Mouse (Mus musculus) forebrain, embryonic 12.5 days (tissue): ENCODE data around the gene Setd6. TPM values are rescaled to one million over a fixed set of nuclear protein-coding genes. Genes with fewer than 3 reads are reported as not detected.

Source experiments
- ATAC-seq: fragments of 200-750 bp; cut with Nextera tagmentation; 2 replicates; pipeline ENCODE4 v1.8.0; 2017; ENCODE audit warnings: moderate TSS enrichment; ENCODE audit not compliant: low FRiP score
- H3K27ac ChIP-seq: fragments of 300-500 bp; sonication (generic); 2 replicates; pipeline ENCODE4 v1.5.1; 2016; ENCODE audit warnings: mild to moderate bottlenecking
- H3K27me3 ChIP-seq: fragments of 300-500 bp; sonication (generic); 2 replicates; pipeline ENCODE4 v1.6.1; 2016; ENCODE audit warnings: mild to moderate bottlenecking
- H3K36me3 ChIP-seq: fragments of 300-500 bp; sonication (generic); replicated peaks from 2 replicates; pipeline ENCODE4 v1.6.1; 2016; ENCODE audit warnings: mild to moderate bottlenecking
- H3K4me1 ChIP-seq: fragments of 300-500 bp; sonication (generic); 2 replicates; pipeline ENCODE4 v1.6.1; 2016
- H3K4me2 ChIP-seq: fragments of 300-500 bp; sonication (generic); 2 replicates; pipeline ENCODE4 v1.6.1; 2016; ENCODE audit warnings: mild to moderate bottlenecking, moderate library complexity
- H3K4me3 ChIP-seq: fragments of 300-500 bp; sonication (generic); replicated peaks from 2 replicates; pipeline ENCODE4 v1.5.1; 2016; ENCODE audit warnings: mild to moderate bottlenecking
- H3K9ac ChIP-seq: fragments of 300-500 bp; sonication (generic); 2 replicates; pipeline ENCODE4 v1.6.1; 2016; ENCODE audit warnings: mild to moderate bottlenecking
- H3K9me3 ChIP-seq: fragments of 300-500 bp; sonication (generic); 2 replicates; pipeline ENCODE4 v1.6.1; 2016
- WGBS: fragments of 180-500 bp; shearing (Covaris S2); methylation state at CpG from one replicate; pipeline ENCODE4 v1.1.7; 2016; 5-methylcytosine and 5-hydroxymethylcytosine counted together
- polyA plus RNA-seq: library from polyadenylated mRNA; unstranded; fragments of >200 nt; fragmentation: Nextera tagmentation; extraction: Ambion mirVana; gene quantifications from 2 replicates; pipeline ENCODE4 v1.2.1, GENCODE M21; 2016

Setd6 gene
- polyA plus RNA-seq = 26.2 and 33.0 TPM in 2 replicates

DNA sequence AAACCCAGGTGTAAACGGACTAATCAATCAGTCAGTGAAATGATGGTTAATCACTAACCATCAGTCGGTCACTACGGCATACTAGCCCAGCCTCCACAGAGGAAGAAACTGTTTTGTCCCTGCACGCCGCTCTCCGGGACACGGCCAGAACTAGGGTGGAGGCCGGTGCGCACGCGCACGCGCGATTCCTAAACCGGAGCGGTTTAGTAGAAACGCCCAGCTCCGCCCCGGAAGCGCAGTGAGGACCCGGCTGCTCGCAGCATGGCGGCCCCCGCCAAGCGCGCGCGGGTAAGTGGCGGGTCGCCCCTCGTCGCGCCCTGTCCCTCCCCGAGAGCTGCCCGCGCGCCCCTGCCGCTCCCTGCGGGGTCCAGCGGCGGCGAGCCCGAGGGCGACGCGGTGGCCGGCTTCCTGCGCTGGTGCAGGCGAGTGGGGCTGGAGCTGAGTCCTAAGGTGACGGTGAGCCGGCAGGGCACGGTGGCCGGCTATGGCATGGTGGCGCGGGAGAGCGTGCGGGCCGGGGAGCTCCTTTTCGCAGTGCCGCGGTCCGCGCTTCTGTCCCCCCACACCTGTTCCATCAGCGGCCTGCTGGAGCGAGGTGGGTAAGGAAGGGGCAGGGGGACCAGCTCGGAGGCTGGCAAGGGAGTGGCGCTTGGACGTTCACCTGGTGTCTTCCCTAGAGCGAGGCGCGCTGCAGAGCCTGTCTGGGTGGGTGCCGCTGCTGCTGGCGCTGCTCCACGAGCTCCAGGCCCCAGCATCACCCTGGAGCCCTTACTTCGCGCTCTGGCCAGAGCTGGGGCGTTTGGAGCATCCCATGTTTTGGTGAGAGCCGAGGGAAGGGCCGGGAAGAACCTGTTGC is at the start of gene Setd6:
Gene Setd6, plus strand, starts transcription at position 206 of the 856 bp plus-strand sequence.
- under 1% methylated on average over 69 of the region's 79 CpGs for WGBS
- H3K4me3 ChIP-seq = peak within 1 kb of the TSS; percentile 83
- H3K36me3 ChIP-seq = peaks cover 36% of the 10 kb centered on the region

DNA sequence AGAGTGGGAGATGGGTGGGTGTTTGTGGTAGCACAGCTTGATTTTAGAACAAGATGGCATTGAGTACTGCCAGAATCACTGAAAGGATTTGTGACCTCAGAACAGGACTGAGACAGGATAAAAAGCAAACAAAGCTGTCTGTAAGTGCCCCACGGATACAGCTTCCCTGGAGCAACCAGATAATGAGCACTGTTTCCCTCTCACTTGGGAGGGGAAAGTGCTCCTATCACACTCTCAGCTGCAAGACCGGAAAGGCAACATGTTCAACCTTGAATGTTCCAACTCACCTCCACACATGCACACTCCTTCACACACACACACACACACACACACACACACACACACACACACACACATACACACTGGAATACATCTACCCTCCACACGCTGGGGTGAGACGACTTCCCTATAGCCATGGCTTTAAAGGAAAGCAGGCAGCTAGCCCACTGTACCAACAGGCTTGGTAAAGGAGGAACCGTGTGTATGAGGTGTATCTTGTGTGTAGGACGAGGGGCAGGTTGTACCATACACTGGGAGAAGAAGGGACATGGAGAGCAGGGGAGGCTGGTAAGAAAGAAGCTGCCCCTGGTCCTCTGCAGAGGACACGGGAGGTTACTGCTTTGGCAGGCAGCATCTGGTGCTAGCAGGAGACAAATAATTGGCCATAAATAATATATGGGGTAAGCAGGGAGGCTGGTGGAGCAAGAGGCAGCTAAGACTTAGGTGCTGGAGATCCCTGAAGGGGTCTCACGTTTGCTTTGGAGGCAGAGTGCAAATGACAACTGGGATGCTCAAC is 47.3 kb upstream of the Setd6 start:
- Histone ChIP-seq H3K4me1 (peaks cover 7% of the 10 kb centered on the region), H3K27ac (0 out of 2 replicates have a peak overlapping the region, but pooled peaks have one; percentile 31), H3K27me3 (peaks cover 9% of the 10 kb centered on the region; the same call in 1 of the 2 replicates), H3K9me3 (no peaks in the 10 kb centered on the region), H3K9ac (no peak overlapping the region), H3K4me2 (no peak overlapping the region), H3K4me3 (no peak overlapping the region), H3K36me3 (no peaks in the 10 kb centered on the region)
- WGBS = 55% methylated on average over 8 of the region's 8 CpGs
- no peak for ATAC-seq

More for the DNA sequence above, at the start of gene Setd6:
- H3K27ac ChIP-seq = peak within 1 kb of the TSS; percentile 68; the same call in 1 of the 2 replicates
- peaks cover 22% of the 10 kb centered on the region for H3K4me1 ChIP-seq
- H3K9ac ChIP-seq = peak within 1 kb of the TSS; percentile 87
- ATAC-seq = peak; percentile 91
- H3K4me2 ChIP-seq = peak within 1 kb of the TSS; percentile 94
- H3K27me3 ChIP-seq = no peaks in the 10 kb centered on the region
- H3K9me3 ChIP-seq = no peaks in the 10 kb centered on the region

DNA sequence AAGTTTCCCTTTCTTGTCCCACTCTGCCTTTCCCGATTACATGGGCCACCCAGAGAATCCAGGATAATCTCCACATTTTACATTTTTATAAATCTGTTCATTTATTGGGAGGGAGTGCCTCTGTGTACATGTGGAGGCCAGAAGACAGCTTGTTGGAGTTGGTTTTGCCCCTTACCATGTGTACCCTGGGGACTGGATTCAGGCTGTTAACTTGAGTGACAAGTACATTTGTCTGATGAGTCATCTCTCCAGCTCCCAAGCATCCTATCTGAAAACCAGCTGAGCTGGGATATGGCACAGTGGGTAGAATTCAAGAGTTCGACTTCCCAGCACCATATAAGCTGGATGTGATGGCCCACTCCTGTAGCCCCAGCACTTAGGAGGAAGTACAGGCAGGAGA is 45.7 kb upstream of the Setd6 start:
- Histone ChIP-seq H3K36me3 (no peaks in the 10 kb centered on the region), H3K9ac (no peak overlapping the region), H3K4me3 (no peak overlapping the region), H3K4me2 (no peak overlapping the region), H3K4me1 (peaks cover 12% of the 10 kb centered on the region), H3K9me3 (no peaks in the 10 kb centered on the region), H3K27me3 (peaks cover 19% of the 10 kb centered on the region; the same call in 1 of the 2 replicates), H3K27ac (no peak overlapping the region)
- no peak for ATAC-seq
- WGBS = 90% methylated on average over 2 of the region's 2 CpGs

DNA sequence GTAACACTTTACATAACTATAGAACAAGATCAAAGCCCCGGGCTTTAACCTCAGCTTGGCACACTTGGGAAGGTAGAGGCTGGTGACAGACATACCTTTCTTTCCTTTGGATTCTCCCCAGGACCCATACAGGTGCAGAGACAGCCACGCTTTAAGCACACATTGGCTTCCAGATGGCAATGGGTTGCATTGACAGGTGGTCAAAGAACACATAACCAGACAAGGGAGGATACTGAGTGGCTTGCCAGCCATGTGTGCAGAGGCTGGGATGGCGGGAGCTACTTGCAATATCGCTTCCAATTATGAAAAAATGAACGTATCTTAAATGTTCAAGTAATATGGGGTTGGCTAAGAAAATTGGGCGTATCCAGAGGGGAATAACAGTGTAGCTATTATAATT is 43.8 kb upstream of the Setd6 start:
- no peaks in the 10 kb centered on the region for H3K36me3 ChIP-seq
- WGBS = 85% methylated on average over 6 of the region's 6 CpGs

DNA sequence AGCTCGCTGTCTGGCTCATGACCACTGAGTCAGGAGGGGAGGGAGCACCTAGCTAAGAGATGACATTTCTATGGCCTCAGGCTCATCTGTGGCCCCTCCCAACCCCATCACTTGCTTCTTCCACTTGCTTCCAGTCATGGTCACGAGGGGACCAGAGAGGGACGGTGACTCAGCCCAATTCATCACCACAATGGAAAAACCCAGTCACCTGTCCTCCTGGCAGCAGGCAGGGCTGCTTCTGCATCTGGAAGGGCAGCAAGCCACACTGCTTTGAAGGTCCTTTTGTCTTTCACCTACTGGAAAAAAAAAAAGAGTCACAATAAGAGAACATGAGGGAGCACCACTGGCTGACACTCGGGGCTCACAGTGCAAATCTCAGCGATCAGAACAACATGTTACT is 42.9 kb upstream of the Setd6 start:
- WGBS = 76% methylated on average over 5 of the region's 5 CpGs
- ATAC-seq = no peak
- H3K27me3 ChIP-seq = peaks cover 47% of the 10 kb centered on the region
- no peak overlapping the region for H3K4me3 ChIP-seq
- H3K9me3 ChIP-seq = no peaks in the 10 kb centered on the region
- H3K27ac ChIP-seq = no peak overlapping the region
- H3K9ac ChIP-seq = no peak overlapping the region
- peaks cover 18% of the 10 kb centered on the region for H3K4me1 ChIP-seq
- no peaks in the 10 kb centered on the region for H3K36me3 ChIP-seq
- no peak overlapping the region for H3K4me2 ChIP-seq

More for the DNA sequence above, 43.8 kb upstream of the Setd6 start:
- Histone ChIP-seq H3K4me2 (no peak overlapping the region), H3K9me3 (no peaks in the 10 kb centered on the region), H3K27ac (no peak overlapping the region), H3K9ac (no peak overlapping the region), H3K4me3 (no peak overlapping the region), H3K27me3 (peaks cover 37% of the 10 kb centered on the region), H3K4me1 (peaks cover 13% of the 10 kb centered on the region)
- ATAC-seq = no peak

DNA sequence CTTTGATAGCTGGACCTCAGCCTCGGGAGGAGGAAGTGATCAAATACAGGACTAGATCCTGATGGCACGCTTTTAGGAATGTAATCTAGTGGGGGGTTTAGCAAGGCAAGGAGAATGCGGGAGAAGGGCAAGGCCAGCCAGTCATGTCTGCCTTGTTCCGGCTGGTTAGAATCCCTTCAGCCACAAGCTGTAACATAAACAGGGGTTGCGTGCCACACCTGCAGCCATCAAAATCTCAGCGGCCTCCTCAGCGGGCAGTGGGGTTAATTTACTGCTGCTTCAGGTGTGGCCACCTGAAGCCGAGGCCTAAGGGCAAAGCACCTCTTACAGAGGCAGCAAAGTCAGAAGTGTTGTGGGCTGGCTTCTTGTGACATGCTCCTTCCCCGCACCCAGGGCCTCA is 39.0 kb upstream of the Setd6 start, which contains the start of gene Ndrg4:
Gene Ndrg4, plus strand, starts transcription at position 350 of the 400 bp plus-strand sequence.
- peak within 1 kb of the TSS; percentile 60 for H3K4me3 ChIP-seq

DNA sequence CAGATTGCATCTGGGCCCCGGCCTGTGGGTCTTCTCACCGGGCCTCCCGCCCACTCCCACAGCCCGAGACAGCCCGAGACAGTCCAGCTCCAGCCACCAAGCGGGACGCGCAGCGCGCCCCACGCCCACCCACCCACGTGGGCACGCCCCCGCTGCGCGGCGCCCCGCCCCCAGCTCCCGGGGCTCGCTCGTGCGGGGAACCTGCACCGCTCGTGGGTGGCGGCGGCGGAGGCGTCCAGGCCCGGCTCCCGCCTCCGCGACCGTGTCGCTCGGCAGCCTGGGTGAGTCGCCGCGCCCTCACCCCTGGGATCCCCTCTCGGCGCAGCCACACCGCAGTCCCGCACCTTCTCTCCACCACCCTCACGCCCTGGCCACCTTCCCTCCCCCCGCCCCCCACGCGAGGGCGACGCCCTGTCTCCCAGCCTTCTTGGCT is 38.1 kb upstream of the Setd6 start:
- peak overlapping the region; percentile 60 for H3K4me3 ChIP-seq
- peak overlapping the region; percentile 68 for H3K9ac ChIP-seq
- H3K27ac ChIP-seq = no peak overlapping the region
- peak; percentile 52 for ATAC-seq
- peaks cover 21% of the 10 kb centered on the region for H3K4me1 ChIP-seq
- WGBS = under 1% methylated on average over 43 of the region's 48 CpGs
- H3K36me3 ChIP-seq = no peaks in the 10 kb centered on the region
- H3K27me3 ChIP-seq = peaks cover 85% of the 10 kb centered on the region
- peak overlapping the region; percentile 94 for H3K4me2 ChIP-seq
- H3K9me3 ChIP-seq = no peaks in the 10 kb centered on the region

More for the DNA sequence above, 39.0 kb upstream of the Setd6 start, which contains the start of gene Ndrg4:
- WGBS = 53% methylated on average over 9 of the region's 9 CpGs
- H3K27me3 ChIP-seq = peaks cover 83% of the 10 kb centered on the region
- ATAC-seq = no peak
- H3K27ac ChIP-seq = no peak within 1 kb of the TSS
- H3K9ac ChIP-seq = peak within 1 kb of the TSS; percentile 68
- H3K36me3 ChIP-seq = no peaks in the 10 kb centered on the region
- H3K4me2 ChIP-seq = peak within 1 kb of the TSS; percentile 94
- no peaks in the 10 kb centered on the region for H3K9me3 ChIP-seq
- H3K4me1 ChIP-seq = peaks cover 21% of the 10 kb centered on the region

DNA sequence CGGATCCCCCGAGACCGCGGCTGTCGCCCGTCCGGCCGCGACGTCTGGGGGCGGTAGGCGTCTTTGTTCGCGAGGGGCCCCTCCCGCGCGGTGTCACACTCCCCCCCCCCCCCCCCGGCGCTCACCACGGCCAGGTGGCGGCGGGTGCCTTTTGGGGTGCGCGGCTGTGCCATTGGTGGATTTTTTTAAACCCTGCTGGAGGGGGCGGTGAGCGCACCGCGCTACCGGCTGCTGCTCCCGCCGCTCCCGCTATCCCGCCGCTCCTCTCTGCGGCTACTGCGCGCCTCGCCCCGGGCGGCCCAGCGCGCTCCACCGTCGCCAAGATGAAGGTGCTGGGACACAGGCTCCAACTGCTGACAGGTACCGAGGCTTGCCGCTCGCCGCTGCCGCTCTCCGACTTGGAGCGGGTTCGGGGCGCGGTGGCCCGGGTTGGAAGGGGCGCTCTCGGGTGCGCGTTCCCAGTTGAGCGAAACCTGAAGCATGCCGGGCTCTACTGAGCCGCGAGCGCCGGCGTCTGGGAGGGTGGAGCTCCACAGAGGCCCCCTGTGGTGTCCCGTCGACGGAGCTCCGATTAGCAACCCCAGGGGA is 37.6 kb upstream of the Setd6 start:
- peaks cover 21% of the 10 kb centered on the region for H3K4me1 ChIP-seq
- no peaks in the 10 kb centered on the region for H3K9me3 ChIP-seq
- peaks cover 82% of the 10 kb centered on the region for H3K27me3 ChIP-seq
- peak overlapping the region; percentile 60 for H3K4me3 ChIP-seq
- WGBS = under 1% methylated on average over 62 of the region's 70 CpGs
- peak; percentile 76 for ATAC-seq
- peak overlapping the region; percentile 94 for H3K4me2 ChIP-seq
- no peaks in the 10 kb centered on the region for H3K36me3 ChIP-seq
- H3K27ac ChIP-seq = no peak overlapping the region
- H3K9ac ChIP-seq = peak overlapping the region; percentile 68

DNA sequence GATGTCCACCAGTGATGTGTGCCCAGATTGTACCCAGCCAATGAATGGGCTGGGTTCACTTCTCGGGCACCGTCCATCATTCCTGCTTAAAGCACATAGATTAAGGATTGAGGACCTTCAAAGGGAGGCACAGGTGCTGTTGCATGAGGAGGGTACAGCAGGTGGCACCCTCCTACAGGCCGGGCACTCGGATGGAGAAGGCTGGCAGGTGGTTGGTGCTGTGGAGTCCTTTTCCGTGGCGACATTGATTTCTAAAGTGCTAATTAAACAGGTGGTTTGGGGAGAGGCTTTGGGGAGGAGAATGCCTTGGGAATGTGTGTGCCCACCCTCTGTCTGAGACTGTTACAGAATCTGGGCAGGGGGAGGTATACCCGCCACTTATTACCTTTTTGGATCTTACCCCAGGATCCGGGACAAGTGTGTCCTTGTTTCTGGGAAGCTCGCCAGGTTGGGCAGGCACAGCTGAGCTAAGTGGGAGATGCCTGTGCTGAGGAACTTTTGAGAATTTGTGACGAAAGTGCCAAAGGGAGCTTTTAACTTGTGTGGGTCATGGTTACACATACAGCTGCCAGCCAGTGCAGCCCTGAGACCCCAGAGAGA is 27.5 kb upstream of the Setd6 start:
- WGBS = 73% methylated on average over 10 of the region's 10 CpGs
- Histone ChIP-seq H3K4me1 (no peaks in the 10 kb centered on the region), H3K4me3 (no peak overlapping the region), H3K27ac (no peak overlapping the region), H3K9me3 (no peaks in the 10 kb centered on the region), H3K9ac (no peak overlapping the region), H3K36me3 (no peaks in the 10 kb centered on the region), H3K4me2 (no peak overlapping the region), H3K27me3 (peaks cover 19% of the 10 kb centered on the region)
- no peak for ATAC-seq

DNA sequence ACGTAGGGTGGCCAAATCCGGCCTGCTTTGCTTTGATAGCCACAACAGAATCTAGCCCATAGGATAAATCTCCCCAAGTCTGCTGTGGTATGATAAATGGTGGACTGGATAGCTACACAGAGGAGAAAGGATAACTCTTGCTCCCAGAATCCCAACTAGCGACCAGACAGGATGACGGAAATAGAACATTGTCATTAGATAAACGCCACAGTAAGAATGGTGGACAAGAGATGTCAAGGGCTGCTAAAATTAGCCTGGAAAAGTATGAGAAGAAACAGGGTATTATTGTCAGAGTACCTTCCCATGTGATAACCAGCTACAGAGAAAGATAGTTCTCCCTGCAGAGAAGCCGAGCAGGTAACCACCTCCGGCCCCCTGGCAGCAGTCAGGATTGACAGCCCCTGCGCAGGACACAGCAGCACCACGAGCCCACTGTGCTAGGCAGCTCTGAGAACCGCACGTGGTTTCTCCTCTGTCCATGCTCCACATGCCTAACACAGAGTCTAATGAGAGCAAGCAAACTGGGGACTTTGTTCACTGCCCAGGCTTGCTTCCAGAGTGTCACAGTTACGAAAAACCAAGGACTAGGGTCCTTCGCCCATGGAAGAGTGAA is 24.6 kb upstream of the Setd6 start:
- Histone ChIP-seq H3K27ac (no peak overlapping the region), H3K9me3 (no peaks in the 10 kb centered on the region), H3K36me3 (no peaks in the 10 kb centered on the region), H3K4me3 (no peak overlapping the region), H3K4me2 (no peak overlapping the region), H3K27me3 (peaks cover 35% of the 10 kb centered on the region), H3K4me1 (peaks cover 18% of the 10 kb centered on the region), H3K9ac (no peak overlapping the region)
- 83% methylated on average over 13 of the region's 13 CpGs for WGBS
- no peak for ATAC-seq

DNA sequence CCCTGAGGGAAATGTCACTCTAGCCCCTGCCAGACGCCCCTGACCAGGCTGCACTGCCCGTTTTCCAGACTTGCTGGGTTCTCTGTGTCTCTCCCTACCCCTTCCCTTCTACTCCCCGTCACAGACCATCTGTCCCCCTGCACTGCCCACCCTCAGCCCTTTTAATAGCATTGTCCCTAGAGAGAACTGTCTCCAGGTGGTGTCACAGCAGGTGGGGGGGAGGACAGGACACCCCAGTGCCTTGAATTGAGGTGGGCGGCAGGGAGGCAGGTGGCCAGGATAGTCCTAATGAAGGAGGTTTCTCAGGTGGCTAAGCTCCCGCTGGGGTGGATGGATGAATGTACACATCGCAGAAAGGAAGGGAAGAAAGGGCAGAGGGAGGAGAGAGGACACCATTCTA is 21.1 kb upstream of the Setd6 start:
- WGBS = 15% methylated on average over 6 of the region's 6 CpGs
- Histone ChIP-seq H3K4me3 (no peak overlapping the region), H3K36me3 (no peaks in the 10 kb centered on the region), H3K4me2 (0 out of 2 replicates have a peak overlapping the region, but pooled peaks have one; percentile 2), H3K9ac (peak overlapping the region; percentile 33), H3K27ac (peak overlapping the region; percentile 50), H3K27me3 (peaks cover 51% of the 10 kb centered on the region), H3K4me1 (peaks cover 18% of the 10 kb centered on the region), H3K9me3 (no peaks in the 10 kb centered on the region)
- ATAC-seq = peak; percentile 42; the same call in 1 of the 2 replicates
